Mouse (Mus musculus): Measurements from ENCODE around the gene Plekha1.

DNA sequence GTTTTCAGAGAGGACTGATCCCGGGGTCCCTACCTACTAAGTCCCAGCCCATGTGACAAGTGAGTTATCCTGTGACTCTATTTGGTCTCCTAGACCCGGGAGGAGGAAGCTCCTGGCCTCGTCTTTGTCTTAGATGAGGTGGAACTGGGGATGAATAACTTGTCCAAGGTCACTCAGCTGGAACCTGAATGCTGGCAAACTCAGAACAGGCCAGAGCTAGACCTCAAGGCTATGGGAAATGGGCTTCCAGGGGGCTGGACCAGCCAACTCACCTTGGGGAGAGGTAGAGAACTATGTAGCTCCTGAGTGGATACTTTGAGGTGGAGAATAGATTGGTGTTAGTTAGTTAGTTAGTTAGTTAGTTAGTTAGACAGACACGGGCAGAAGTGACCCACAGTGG is 72.4 kb downstream of the Plekha1 start:
- TF ChIP-seq CEBPB (IDR thresholded peaks at IDR 0.05; ENCODE audit: low read depth) (no peak), MAX (IDR thresholded peaks at IDR 0.05) (no peak), CTCF (IDR thresholded peaks at IDR 0.05; ENCODE audit: control insufficient read depth, insufficient read depth, insufficient read length) (no peak), USF1 (IDR thresholded peaks at IDR 0.05; ENCODE audit: low read depth) (no peak), MYOG (IDR thresholded peaks at IDR 0.05; ENCODE audit: control insufficient read depth, extremely low read depth, insufficient read length) (no peak), MYOD1 (IDR thresholded peaks at IDR 0.05; ENCODE audit: control insufficient read depth, insufficient read length, low read depth) (no peak), FOSL1 (IDR thresholded peaks at IDR 0.05; ENCODE audit: insufficient read depth, low read length, poor library complexity, severe bottlenecking) (no peak)

Data from C2C12 (cell line).